Mouse (Mus musculus) brain, embryonic 14.5 days (tissue): Measurements from ENCODE around the gene Dock9.

ENCODE experiments used
- CTCF ChIP-seq: fragments of 200-500 bp; IDR thresholded peaks from 2 replicates; pipeline ENCODE4 v1.5.1; 2012; ENCODE audit warnings: inconsistent platforms, mild to moderate bottlenecking, moderate library complexity, borderline replicate concordance; ENCODE audit not compliant: insufficient read depth, insufficient read length; ENCODE audit errors: extremely low read depth
- POLR2A ChIP-seq: fragments of 200-500 bp; IDR thresholded peaks from 2 replicates; pipeline ENCODE4 v1.6.1; 2012; ENCODE audit warnings: mild to moderate bottlenecking, inconsistent platforms, borderline replicate concordance; ENCODE audit not compliant: poor library complexity, insufficient read depth, insufficient read length, severe bottlenecking; ENCODE audit errors: extremely low read depth

DNA sequence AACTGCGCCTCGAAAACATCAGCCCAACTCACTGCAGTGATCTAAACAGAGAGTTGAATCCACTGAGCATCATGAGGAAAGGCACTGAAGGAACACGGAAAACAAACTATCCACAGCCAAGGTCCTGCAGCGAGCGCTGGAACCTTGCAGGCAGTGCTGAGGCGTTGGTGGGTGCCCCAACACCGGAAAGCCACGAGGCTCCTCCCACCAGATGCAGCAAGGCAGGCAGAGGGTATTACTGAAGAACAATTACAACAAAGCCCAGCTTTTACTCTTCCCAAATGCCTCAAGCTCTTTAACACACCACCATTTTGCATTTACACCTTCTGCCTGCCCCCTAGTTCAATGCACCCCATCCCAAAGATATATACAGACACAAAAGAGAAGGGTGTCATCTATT lies 65.4 kb downstream of the Dock9 start:
- no peak for TF ChIP-seq CTCF
- no peak for TF ChIP-seq POLR2A
